Mouse (Mus musculus): ENCODE data around the gene Ube3a. TPM values are rescaled to one million over a fixed set of nuclear protein-coding genes. Genes with fewer than 3 reads are reported as not detected.

Gene Ube3a
- polyA plus RNA-seq, 1 experiment from 2014 or later = 153 TPM

DNA sequence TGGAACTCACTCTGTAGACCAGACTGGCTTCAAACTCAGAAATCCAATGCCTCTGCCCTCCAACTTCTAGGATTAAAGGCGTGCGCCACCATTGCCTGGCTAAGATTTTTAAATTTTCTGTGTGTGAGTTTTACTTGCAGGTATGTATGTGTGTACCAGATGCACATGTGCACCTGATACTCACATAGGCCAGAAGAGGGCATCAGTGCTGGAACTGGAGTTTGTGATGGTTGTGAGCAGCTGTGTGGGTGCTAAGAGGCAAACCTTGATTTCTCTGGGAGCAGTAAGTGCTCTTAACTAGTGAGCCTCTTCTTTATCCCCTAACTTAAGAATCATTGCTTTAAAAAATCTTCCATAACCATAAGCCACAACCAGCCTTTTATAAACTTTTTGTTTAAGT is 17.0 kb downstream of the Ube3a start:
- ATAC-seq (ENCODE audit: insufficient number of reproducible peaks, insufficient read depth, low FRiP score, low TSS enrichment, low read depth) = no peak
- Histone ChIP-seq H3K27ac (no peak overlapping the region), H3K9me3 (no peaks in the 10 kb centered on the region), H3K9ac (replicated peaks) (no peak overlapping the region), H3K4me3 (replicated peaks) (no peak overlapping the region), H3K36me3 (peaks cover 5% of the 10 kb centered on the region), H3K4me2 (no peak overlapping the region), H3K4me1 (replicated peaks) (no peaks in the 10 kb centered on the region), H3K27me3 (no peaks in the 10 kb centered on the region)
- 99% methylated on average over 2 of the region's 2 CpGs for WGBS

DNA sequence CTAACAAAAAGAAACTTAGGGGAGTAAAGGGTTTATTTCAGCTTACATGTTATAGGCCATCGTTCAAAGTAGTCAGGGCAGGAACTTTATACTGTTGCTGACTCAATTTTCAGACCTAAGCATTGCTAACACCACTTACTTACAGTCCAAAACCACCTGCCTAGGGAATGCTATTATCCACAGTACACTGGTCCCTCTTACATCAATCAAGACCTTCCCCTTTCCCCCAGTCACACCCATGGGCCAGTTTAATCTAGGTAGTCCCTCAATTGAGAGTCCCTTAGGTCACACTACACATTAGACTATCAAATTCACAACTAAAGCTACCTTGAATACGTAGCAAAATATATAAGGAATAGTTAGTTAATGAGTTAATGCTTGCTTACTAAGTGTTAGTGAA is 24.8 kb downstream of the Ube3a start:
- Histone ChIP-seq H3K9ac (replicated peaks) (no peak overlapping the region), H3K27me3 (no peaks in the 10 kb centered on the region), H3K9me3 (peaks cover 14% of the 10 kb centered on the region), H3K4me3 (replicated peaks) (no peak overlapping the region), H3K4me1 (replicated peaks) (no peaks in the 10 kb centered on the region), H3K36me3 (peaks cover 32% of the 10 kb centered on the region), H3K4me2 (no peak overlapping the region), H3K27ac (no peak overlapping the region)
- 96% methylated on average over 2 of the region's 2 CpGs for WGBS
- ATAC-seq (ENCODE audit: insufficient number of reproducible peaks, insufficient read depth, low FRiP score, low TSS enrichment, low read depth) = no peak

DNA sequence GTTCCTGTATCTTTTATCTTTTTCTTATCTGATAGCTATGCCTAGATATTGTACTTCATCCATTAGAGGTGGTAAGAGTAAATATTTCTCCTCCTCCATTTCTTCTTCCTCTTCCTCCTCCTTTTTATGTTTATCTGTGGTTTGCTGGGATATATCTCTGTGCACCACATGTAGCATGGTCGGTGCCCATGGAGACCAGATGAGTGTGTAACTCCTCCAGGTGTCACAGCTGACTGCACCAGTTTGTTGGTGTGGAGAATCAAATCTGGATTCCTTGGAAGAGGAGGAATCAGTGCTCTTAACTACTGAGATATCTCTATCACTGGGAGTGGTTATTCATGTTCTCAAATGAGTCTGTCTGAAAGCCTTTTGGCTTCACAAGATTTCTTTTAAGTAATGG is 37.0 kb downstream of the Ube3a start:
- no peak overlapping the region for H3K4me2 ChIP-seq
- no peaks in the 10 kb centered on the region; the same call in 1 of the 2 replicates for H3K36me3 ChIP-seq
- H3K4me1 ChIP-seq (replicated peaks) = no peaks in the 10 kb centered on the region
- WGBS = 76% methylated on average over 1 of the region's 1 CpGs
- no peak overlapping the region for H3K27ac ChIP-seq
- ATAC-seq (ENCODE audit: insufficient number of reproducible peaks, insufficient read depth, low FRiP score, low TSS enrichment, low read depth) = no peak
- H3K4me3 ChIP-seq (replicated peaks) = no peak overlapping the region
- no peaks in the 10 kb centered on the region for H3K9me3 ChIP-seq
- no peak overlapping the region for H3K9ac ChIP-seq (replicated peaks)
- H3K27me3 ChIP-seq = no peaks in the 10 kb centered on the region

DNA sequence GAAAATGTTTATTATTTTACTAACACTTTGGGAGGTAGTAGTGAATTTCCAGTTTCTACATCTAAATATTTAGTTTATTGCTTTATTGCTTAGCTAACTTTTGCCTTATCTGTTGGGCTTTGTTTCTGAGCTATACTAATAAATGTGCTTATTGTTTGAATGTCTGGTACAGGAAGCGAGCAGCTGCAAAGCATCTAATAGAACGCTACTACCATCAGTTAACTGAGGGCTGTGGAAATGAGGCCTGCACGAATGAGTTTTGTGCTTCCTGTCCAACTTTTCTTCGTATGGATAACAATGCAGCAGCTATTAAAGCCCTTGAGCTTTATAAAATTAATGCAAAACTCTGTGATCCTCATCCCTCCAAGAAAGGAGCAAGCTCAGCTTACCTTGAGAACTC is 43.2 kb downstream of the Ube3a start:
- Histone ChIP-seq H3K9ac (replicated peaks) (no peak overlapping the region), H3K4me2 (no peak overlapping the region), H3K36me3 (peaks cover 15% of the 10 kb centered on the region; the same call in 1 of the 2 replicates), H3K4me1 (replicated peaks) (no peaks in the 10 kb centered on the region), H3K27ac (no peak overlapping the region), H3K27me3 (no peaks in the 10 kb centered on the region), H3K4me3 (replicated peaks) (no peak overlapping the region), H3K9me3 (no peaks in the 10 kb centered on the region)
- WGBS = 84% methylated on average over 4 of the region's 4 CpGs
- no peak for ATAC-seq (ENCODE audit: insufficient number of reproducible peaks, insufficient read depth, low FRiP score, low TSS enrichment, low read depth)

DNA sequence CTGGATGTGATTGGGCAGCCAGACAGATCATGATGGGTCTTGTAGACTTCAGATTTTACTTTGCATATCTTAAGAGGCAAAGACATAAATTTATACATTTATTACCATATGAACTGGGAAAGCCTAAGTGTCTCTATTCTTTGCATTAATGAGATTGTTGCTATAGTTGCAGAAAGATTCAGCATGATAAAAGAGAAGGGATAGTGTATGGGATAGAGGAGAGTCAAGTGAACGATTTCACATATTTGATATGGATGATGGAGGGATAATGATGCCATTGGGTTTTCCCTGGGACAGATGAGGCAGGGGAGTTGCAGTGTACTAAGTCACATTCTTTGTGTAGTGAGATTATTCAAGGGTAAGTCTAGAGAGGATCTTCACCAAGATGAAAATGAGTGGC is 84.0 kb downstream of the Ube3a start:
- no peak for ATAC-seq (ENCODE audit: insufficient number of reproducible peaks, insufficient read depth, low FRiP score, low TSS enrichment, low read depth)
- H3K4me3 ChIP-seq (replicated peaks) = no peak overlapping the region
- H3K9ac ChIP-seq (replicated peaks) = no peak overlapping the region
- peaks cover 12% of the 10 kb centered on the region for H3K36me3 ChIP-seq
- no peaks in the 10 kb centered on the region for H3K9me3 ChIP-seq
- WGBS = 89% methylated on average over 1 of the region's 1 CpGs
- H3K4me2 ChIP-seq = no peak overlapping the region
- no peak overlapping the region for H3K27ac ChIP-seq
- no peaks in the 10 kb centered on the region for H3K27me3 ChIP-seq
- H3K4me1 ChIP-seq (replicated peaks) = no peaks in the 10 kb centered on the region

DNA sequence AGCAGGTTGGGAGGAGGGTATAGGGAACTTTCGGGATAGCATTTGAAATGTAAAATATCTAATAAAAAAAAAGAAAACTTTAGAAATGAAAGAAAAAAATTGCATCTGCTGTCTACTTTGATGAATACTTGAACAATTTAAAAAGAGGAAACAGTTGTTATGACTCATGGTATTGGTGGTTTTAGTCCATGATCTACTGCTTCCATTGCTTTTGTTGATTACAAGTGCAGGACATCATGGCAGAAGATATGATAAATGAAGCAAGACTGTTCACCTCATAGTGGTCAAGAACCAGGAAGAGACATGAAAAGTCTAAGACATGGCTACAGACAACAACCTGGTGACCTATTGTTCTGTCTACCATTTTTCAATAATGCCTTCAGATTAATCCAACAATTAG is 94.2 kb downstream of the Ube3a start:
- no peak overlapping the region for H3K27ac ChIP-seq
- ATAC-seq (ENCODE audit: insufficient number of reproducible peaks, insufficient read depth, low FRiP score, low TSS enrichment, low read depth) = no peak
- H3K4me1 ChIP-seq (replicated peaks) = no peaks in the 10 kb centered on the region
- 92% methylated on average over 1 of the region's 1 CpGs for WGBS
- H3K4me3 ChIP-seq (replicated peaks) = no peak overlapping the region
- no peaks in the 10 kb centered on the region for H3K36me3 ChIP-seq
- no peak overlapping the region for H3K9ac ChIP-seq (replicated peaks)
- no peak overlapping the region for H3K4me2 ChIP-seq
- H3K27me3 ChIP-seq = no peaks in the 10 kb centered on the region
- H3K9me3 ChIP-seq = no peaks in the 10 kb centered on the region

All from limb, embryonic 12.5 days (tissue).